Mouse (Mus musculus) ovary, adult 18-20 months (tissue): ENCODE measurements around the gene Fev.

Source experiments
- DNase-seq: peaks from one replicate; pipeline ENCODE4 v3.0.0; 2022; ENCODE audit warnings: low spot score, mixed read lengths

The Fev gene

GRCm38 (mm10) chr1:74880785-74881360 lies 4.3 kb downstream of the Fev start:
- DNase-seq, result no peak

GRCm38 (mm10) chr1:74877199-74877598 lies 8.0 kb downstream of the Fev start:
- no peak for DNase-seq

DNA sequence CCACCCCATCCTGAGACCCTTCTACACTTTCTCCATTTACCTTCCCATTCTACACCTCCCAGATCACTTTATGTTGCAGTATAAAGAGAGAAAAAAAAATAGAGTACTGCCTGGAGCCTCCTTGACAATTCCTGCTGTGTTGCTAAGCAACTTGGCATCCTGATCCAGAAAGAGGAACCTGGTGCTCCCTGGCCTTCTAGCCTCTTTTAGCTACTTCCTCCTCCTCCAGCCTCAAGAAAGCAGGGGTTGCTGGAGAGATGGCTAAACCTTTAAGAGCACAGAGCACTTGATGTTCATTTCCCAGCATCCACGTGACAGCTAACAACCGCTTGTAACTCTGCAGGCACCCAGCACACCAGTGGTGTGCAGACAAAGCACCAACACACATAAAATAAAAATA lies 13.0 kb downstream of the Fev start:
- DNase-seq, result no peak

DNA sequence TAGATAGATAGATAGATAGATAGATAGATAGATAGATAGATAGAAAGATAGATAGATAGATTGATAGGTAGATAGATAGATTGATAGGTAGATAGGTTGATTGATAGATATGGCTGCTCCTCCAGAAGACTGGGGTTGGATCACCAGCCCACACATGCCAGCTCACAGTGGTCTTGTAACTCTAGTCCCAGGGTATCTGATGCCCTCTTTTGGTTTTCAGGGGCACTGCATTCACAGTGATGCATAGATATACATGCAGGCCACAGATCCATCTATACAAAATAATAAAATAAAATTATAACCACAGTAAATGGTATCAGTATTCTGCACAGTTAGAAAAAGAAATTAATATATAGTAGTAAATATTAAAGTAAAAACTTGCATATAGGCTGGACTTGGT lies 23.4 kb downstream of the Fev start:
- no peak for DNase-seq

- DNase-seq, result no peak
These were observed 25.8 kb downstream of the Fev start for GRCm38 (mm10) chr1:74859223-74859984.

DNA sequence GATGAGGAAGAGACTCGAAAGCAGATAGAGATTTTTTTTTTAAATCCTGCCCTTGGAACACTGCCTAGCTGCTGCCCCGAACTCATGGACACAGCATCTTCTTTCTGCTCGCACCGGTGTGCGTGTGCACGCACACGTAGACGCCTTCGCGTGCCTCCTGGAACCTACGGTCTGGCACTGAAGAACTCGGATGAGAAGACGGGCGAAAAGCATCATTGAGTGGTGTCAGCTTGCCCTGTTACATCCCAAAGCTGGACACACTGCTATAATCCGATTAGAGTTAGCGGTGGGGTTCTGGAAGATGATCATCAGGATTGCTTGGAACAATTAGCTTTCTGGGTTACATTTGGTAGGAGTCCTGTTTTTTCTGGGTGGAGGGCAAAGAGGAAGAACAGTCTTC lies 26.4 kb downstream of the Fev start:
- DNase-seq, result no peak

DNA sequence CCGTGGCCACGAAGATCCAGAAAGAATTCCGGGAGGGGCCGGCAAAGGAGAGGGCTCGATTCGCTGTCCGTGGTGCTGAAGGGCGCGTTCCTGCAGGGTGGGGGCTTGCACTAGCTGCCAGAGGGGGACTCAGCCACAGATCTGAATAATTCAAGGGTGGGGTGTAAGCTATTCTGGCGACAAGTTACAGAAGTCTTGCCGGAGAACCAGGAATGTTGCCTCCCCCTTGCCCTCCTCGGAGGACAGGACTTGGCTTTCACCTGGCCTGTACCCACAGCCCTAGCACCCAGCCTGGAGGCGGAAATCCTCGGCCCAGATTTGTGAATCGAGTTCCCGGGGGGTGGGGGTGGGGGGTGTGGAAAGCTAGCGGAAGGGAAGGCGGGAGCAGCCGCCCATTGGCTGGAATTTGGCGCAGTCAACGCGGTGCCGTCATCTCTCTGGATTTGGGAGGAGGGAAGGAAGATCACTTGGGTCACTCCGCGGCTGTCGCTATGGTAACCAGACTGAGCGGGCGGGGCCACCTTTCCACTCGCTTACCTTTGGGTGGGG lies 27.0 kb downstream of the Fev start:
- peak; percentile 39 for DNase-seq

- DNase-seq, result no peak
These were observed 27.5 kb downstream of the Fev start for GRCm38 (mm10) chr1:74857677-74858076.

GRCm38 (mm10) chr1:74857201-74857600 lies 28.0 kb downstream of the Fev start:
- no peak for DNase-seq

DNA sequence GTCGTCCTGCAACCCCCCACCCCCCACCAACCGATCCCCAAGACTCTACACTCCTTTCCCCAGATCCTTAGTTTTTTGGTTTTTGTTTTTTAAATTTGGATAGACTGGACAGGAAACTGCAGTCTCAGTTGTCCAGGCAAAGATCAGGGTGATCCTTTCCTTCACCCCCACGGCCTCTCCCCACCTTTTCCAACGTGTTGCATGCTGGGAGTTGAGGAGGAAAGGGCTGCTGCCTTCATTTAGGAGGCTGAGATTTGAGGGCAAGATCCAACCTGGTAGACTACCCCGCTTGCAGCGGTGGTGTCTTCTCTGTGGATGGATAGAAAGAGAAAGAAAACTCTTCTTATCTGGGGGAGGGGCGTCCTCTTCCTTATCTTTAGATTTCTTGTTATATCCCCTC lies 28.4 kb downstream of the Fev start:
- no peak for DNase-seq

GRCm38 (mm10) chr1:74856439-74856720 lies 28.8 kb downstream of the Fev start:
- DNase-seq, result no peak

GRCm38 (mm10) chr1:74855651-74856438 lies 29.4 kb downstream of the Fev start:
- DNase-seq, result no peak

DNA sequence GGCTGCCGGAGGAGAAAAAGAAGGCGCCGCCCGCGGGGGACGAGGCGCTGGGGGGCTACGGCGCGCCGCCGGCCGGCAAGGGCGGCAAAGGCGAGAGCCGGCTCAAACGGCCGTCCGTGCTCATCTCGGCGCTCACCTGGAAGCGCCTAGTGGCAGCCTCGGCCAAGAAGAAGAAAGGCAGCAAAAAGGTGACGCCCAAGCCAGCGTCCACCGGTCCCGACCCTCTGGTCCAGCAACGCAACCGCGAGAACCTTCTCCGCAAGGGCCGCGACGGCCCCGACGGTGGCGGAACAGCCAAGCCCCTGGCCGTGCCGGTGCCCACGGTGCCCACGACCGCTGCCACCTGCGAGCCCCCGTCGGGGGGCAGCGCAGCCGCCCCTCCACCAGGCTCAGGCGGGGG lies 30.1 kb downstream of the Fev start:
- DNase-seq, result no peak

DNA sequence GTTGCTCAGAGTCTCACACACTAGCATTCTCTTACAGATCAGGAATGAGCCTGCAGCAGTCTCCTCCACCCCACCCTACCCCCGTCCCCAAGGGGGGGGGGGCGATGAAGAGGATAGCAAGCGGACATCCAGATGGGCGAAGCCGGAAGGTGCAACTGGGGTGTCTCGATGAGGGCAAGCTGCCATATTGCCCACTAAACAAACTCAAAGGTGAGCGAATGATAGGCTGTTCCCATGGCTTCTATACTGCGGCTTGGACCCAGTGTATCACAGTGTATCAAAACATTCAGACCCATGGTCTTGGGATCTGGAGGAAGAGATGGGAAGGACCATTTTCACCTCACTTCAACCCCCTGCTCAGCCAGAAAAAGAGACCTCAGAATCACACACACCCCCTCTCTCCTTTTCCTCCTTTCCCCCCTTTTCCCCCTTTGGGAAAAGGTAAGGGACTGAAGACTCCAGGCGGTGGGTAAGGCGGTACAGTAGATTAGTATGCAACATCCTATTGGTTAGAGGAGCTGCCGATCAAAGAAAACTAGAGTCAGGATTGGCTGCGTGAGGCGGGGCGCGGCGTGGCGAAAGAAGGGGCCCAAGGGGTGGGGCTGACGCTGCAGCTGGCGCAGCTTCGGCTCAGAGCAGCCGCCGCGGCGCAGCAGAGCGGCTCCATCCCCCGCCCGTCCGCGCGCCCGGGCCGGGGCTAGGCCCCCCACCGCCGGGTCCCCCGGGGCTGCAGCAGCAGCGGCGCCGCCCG lies 30.7 kb downstream of the Fev start, which contains the start of gene Cdk5r2:
Gene Cdk5r2 (plus strand): TSS at position 629 of the 751 bp plus-strand sequence.
- peak; percentile 68 for DNase-seq

DNA sequence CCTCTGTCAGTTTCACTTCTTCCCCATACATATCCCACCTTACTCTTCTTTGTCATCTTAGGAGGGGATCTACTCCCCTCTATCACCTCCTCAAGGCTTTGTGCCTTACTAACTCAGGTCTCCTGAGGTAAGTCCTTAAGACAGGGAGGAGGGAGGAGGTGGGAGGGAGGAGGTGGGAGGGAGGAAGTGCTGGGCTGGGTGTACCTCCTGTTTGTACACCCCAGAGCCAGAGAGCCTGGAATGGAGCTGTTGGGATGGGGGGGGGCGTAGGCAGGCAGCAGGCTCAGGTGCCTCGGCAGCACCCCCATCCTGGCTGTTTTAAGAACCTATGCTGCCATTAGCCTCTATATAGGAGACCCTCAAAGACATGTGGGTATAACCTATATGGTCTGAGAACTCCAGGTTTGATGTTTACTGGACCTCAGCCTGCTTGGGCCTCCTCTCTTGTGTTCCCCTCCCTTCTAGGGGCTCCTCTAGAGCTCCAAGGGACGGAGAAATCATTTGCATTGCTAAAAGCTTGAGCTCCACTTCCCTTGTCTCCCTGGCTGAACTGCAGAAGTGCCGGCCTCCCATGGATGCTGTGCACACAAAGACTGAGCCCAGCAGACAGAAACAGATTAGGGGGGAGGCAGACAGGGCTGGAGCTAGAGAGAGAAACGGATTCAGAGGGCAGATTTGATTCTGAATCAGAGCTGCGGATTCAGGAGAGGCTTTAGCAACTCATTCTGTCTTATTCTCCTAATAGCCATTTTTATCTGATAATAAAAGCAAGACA lies 34.0 kb downstream of the Fev start:
- DNase-seq, result no peak

- DNase-seq, result no peak
These were observed 35.0 kb downstream of the Fev start for GRCm38 (mm10) chr1:74850251-74850650.

GRCm38 (mm10) chr1:74848946-74849345 lies 36.3 kb downstream of the Fev start:
- no peak for DNase-seq

- no peak for DNase-seq
These were observed 38.9 kb downstream of the Fev start for GRCm38 (mm10) chr1:74846341-74846740.

DNA sequence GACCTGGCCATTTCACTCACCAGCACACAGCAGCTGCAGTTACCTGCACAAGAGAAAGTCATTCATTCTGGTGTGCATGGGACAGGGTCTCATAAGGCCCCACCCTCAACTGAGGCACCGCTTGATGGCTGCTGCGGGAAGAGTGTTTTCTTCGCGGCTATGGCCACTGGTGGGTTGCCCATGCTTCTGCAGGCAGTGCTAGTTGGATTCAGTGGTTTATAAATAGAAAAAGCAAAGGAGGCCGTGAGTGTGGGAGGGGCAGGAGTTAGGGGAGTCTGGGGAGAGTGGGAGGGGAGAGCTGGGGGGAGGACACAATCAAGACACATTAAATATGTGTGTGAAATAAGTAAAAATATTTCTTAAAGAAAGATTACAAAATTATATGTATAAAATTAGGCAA lies 42.1 kb downstream of the Fev start:
- DNase-seq, result no peak

DNA sequence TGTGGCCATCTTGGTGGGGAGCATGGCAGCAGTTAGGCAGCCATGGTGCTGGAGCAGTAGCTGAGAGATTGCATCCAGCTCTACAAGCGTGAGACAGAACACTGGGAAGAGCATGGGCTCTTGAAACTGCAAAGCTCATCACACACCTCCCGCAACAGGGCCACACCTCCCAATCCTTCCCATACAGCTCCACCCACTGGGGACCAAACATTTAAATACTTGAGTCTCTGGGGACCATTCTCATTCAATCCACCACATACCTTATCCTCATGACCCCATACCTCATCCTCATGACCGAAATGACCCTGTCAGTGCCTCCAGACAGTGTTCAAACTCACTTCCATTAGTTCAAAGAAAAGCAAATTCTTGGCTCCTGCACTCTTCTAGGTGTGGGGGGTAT lies 52.0 kb downstream of the Fev start:
- DNase-seq, result no peak
